Mouse (Mus musculus) ES-E14 (cell line): ENCODE measurements around the gene Yaf2.

Experiments used
- CHD2 ChIP-seq: IDR thresholded peaks from 2 replicates; pipeline ENCODE4 v1.6.1; 2014; ENCODE audit warnings: mild to moderate bottlenecking, low read depth, low read length, inconsistent platforms
- HCFC1 ChIP-seq: IDR thresholded peaks from 2 replicates; pipeline ENCODE4 v1.6.1; 2012; ENCODE audit warnings: low read length, inconsistent platforms, borderline replicate concordance; ENCODE audit not compliant: insufficient read depth
- ZC3H11A ChIP-seq: IDR thresholded peaks from 2 replicates; pipeline ENCODE4 v1.6.1; 2012; ENCODE audit warnings: low read depth, mild to moderate bottlenecking, inconsistent platforms, low read length, borderline replicate concordance
- ZNF384 ChIP-seq: IDR thresholded peaks from 2 replicates; pipeline ENCODE4 v1.6.1; 2012; ENCODE audit warnings: low read depth, low read length, inconsistent platforms

GRCm38 (mm10) chr15:93267479-93267878 is 69.3 kb downstream of the Yaf2 start:
- TF ChIP-seq HCFC1 (no peak), CHD2 (no peak), ZC3H11A (no peak), ZNF384 (no peak)
